Mouse (Mus musculus) left cerebral cortex, postnatal 25 days (tissue): Measurements from ENCODE around the gene Nrbp1. TPM values are rescaled to one million over a fixed set of nuclear protein-coding genes. Genes with fewer than 3 reads are reported as not detected.
"Not testable (repeated sequence)": the region's sequence is repeated elsewhere in the genome, so short reads cannot be mapped to it uniquely, and the experiment has no call there.

ENCODE experiments used
- DNase-seq, 2 experiments: peaks; one replicate each; pipeline ENCODE4 v3.0.0; 2022; ENCODE audit warnings: low spot score in 2 of 2, mixed read lengths in 1 of 2
- intact Hi-C: fragments of 180-260 bp; cut with DNase I; formaldehyde crosslinking; loops from one replicate; pipeline ENCODE4 v1.15.1; 2025
- total RNA-seq, 2 experiments: library from RNA; stranded (reverse); gene quantifications; 2 replicates each; pipeline ENCODE4 v1.2.3; 2021

The Nrbp1 gene
- total RNA-seq, 2 experiments from 2014 or later, result 81.8 to 83.1 TPM

GRCm38 (mm10) chr5:31201742-31202590 lies 38.7 kb upstream of the Nrbp1 start, which contains the start of gene Zfp513:
TSS of gene Zfp513 (minus strand) at chr5:31202303.
- intact Hi-C loops, result loop anchor here (1.0 kb wide), 1 partner anchor 9 kb away; the partner anchor contains the start of genes Eif2b4 and Snx17
- DNase-seq, result peak; percentile 97 to 100

DNA sequence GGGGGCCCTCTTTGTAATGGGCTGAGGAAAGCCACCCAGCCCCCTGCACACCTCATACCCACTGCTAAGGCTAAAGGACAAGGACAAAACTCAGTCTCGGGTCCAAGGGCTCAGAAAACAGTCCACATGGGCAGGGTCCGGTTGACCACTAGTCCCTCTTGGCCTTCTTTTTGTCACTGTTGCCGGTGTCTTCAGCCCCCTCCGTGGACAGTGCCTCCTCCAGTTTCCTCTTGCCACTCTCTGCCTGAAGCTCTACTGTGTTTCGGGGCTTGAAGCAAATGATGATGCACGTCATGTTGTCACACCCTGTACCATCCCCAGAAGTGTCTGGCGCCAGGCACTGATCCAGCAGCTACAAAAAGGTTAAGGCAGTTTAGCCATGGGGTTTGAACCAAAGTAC lies 37.7 kb upstream of the Nrbp1 start:
- intact Hi-C loops, result no loop called here
- DNase-seq, result no peak

DNA sequence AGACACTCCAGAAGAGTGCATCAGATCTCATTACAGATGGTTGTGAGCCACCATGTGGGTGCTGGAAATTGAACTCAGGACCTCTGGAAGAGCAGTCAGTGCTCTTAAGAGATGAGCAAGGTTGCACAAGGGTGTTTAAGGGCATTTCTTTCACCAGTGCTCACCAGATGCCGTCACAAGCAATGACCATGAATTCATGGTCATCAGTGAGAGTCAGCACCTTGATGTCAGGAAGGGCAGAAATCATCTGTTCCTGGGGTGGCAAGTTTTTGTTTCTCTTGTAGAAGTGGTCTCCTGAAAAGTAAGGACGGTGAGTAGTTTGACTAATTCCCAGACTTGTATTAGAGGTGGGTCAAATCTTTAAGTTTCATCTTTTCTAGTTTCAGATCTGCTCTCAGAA lies 36.8 kb upstream of the Nrbp1 start:
- intact Hi-C loops, result no loop called here
- no peak for DNase-seq

- intact Hi-C loops, result no loop called here
Measured at GRCm38 (mm10) chr5:31204421-31204820, 36.2 kb upstream of the Nrbp1 start.

DNA sequence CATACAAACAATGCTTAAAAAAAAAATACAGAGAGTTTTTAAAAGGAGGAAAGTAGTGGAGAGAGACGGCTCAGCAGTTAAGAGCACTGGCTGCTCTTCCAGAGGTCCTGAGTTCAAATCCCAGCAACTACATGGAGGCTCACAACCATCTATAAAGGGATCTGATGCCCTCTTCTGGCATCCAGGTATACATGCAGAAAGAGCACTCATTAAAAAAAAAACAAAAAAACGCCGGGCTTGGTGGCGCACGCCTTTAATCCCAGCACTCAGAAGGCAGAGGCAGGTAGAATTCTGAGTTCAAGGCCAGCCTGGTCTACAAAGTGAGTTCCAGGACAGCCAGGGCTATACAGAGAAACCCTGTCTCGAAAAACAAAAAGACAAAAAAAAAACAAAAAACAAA lies 24.1 kb upstream of the Nrbp1 start:
- intact Hi-C loops, DNase-seq: not testable (repeated sequence)

More at GRCm38 (mm10) chr5:31204421-31204820, 36.2 kb upstream of the Nrbp1 start:
- DNase-seq, result no peak

DNA sequence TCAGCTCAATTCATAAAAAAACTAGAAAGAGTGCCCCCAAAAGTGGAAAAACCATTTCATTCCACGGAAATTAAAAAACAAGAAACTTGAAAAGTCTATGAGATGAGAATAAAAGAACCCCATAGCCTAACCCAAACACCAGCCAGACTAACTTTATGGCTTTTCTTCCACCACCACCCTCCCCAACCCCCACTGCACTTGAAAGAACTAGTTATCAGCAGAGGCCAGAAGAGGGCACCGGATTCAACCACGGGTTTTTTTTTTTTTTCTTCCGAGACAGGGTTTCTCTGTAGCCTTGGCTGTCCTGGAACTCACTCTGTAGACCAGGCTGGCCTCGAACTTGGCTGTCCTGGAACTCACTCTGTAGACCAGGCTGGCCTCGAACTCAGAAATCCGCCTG lies 22.4 kb upstream of the Nrbp1 start:
- DNase-seq, result no peak
- intact Hi-C loops, result no loop called here

- DNase-seq, result no peak
- intact Hi-C loops, result no loop called here
Measured at GRCm38 (mm10) chr5:31219070-31219469, 21.6 kb upstream of the Nrbp1 start.

DNA sequence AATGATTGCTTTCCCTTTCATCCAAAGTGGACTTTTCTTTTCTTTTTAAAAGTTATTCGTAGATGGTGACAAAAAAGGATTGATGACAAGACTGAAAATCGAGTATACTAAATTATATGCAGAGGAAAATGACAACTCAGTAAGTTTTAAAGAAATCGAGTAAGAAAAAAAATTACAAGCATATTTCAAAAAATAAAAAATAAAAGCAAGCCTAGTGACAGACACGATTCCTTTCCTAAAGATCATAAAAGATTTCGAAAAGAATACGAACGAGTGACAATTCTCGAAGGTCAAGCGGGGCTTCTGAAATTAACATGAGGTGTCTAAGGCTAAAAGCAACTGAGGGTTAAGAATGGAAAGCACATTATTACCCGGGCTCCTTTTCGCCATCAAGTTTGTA lies 21.2 kb upstream of the Nrbp1 start:
- DNase-seq, result no peak
- intact Hi-C loops, result no loop called here

GRCm38 (mm10) chr5:31219911-31220447 lies 20.7 kb upstream of the Nrbp1 start:
- DNase-seq, result peak; percentile 55 to 57
- intact Hi-C loops, result loop anchor here (2.0 to 5.0 kb wide), 3 partner anchors 71 to 232 kb away; partner anchors contain the start of genes Ift172 and Zfp512

- peak; percentile 96 for DNase-seq
- intact Hi-C loops, result loop anchor here (1.0 to 5.0 kb wide), 4 partner anchors 20 to 232 kb away; partner anchors contain the start of genes Ift172, Nrbp1 and Zfp512
Measured at GRCm38 (mm10) chr5:31220448-31221303, 20.0 kb upstream of the Nrbp1 start, which contains the start of gene Ppm1g. TSS of gene Ppm1g (minus strand) at chr5:31220687.

DNA sequence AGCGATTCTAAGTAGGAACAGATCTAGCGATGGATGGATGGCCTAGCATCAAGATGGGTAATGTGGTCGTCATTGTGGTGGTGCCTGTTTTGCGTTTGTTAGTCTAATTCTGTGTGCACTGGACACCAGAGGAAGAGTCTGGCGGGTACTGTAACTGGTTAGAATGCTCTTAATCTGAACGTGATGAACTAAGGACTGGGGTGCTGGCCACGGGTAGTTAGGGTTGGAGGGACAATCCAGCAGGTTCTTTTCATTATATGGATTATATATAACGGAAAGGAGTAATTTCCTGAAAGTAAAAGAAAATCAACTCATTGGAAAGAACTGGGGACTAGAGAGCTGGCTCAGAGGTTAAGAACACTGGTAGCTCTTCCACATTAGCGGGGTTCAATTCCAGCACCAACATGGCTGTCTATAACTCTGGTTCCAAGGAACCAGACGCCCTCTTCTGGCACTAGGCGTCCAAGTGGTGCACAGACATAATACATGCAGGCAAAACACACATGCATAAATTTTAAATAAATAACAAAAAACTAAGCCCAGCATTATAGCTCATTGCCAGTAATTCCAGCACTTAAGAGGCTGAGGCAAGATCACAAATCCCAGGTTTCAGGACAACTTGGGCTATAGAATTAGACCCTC lies 19.2 kb upstream of the Nrbp1 start:
- intact Hi-C loops, result loop anchor here (1.0 to 5.0 kb wide), 4 partner anchors 19 to 231 kb away; partner anchors contain the start of genes Ift172, Nrbp1 and Zfp512

GRCm38 (mm10) chr5:31222696-31223095 lies 18.0 kb upstream of the Nrbp1 start:
- DNase-seq, result no peak
- intact Hi-C loops, result loop anchor here (5.0 kb wide), 1 partner anchor 230 kb away; the partner anchor contains the start of gene Zfp512

More for the DNA sequence above, 19.2 kb upstream of the Nrbp1 start:
- DNase-seq, result peak; percentile 23 to 47

DNA sequence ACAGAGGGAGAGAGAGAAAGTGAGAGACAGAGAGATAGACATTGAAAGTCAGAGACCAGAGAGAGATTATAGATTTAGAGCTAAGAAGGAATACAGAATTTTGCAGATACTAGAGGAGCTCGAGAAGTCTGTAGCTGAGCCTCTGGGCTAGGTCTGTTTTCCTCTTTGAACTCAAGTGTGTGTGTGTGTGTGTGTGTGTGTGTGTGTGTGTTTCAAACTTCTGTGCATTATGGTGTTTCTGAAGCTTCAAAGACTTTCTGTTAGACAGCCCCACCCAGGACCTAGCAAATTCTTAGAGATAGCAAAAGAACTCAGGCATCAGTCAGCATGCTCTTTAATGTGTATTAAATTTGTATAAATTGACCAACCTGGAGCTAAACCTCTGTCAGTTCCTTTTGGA lies 14.0 kb upstream of the Nrbp1 start:
- DNase-seq, result no peak
- intact Hi-C loops, result no loop called here

GRCm38 (mm10) chr5:31241522-31242034 lies 914 bp downstream of the Nrbp1 start:
- no peak for DNase-seq
- intact Hi-C loops, result no loop called here

DNA sequence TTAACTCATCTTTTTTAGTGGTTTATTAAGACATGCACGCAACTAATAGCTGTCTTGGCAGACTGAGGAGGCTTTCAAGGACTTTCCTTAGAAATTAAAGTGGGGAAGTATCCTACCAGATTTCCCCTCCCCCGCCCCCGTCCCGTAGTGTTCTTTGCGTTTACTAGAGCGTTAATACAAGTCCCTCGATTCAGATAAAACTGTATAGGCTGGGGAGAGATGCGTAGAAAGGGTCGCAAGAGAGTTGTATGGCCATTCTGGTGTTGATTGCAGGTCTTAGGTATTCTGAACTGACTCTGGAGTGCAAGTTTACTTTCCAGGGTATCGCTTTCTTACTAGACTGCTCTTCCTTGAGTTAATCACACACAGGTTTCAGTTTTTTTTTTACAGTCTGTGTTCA lies 1.5 kb downstream of the Nrbp1 start:
- no peak for DNase-seq
- intact Hi-C loops, result no loop called here

DNA sequence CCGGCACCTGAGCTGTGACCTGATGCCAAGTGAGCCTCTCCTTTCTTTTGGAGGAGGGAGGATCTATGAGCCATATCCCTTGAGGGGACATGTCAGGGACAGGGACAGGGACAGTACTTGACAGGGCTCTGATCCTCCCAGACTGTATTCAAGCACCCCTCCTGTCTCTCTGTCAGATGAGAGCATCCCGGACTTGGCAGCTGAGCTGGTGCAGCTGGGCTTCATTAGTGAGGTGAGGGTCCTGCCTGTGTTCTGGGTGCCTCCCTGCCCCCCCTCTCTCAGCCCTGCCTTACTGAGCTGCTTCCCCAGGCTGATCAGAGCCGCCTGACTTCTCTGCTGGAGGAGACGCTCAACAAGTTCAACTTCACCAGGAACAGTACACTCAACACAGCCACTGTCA lies 10.1 kb downstream of the Nrbp1 start:
- intact Hi-C loops, result no loop called here

GRCm38 (mm10) chr5:31251541-31252101 lies 11.0 kb downstream of the Nrbp1 start, which contains the start of gene Krtcap3:
TSS of gene Krtcap3 (plus strand) at chr5:31251691.
- no peak for DNase-seq
- intact Hi-C loops, result no loop called here

More for the DNA sequence above, 10.1 kb downstream of the Nrbp1 start:
- no peak for DNase-seq

DNA sequence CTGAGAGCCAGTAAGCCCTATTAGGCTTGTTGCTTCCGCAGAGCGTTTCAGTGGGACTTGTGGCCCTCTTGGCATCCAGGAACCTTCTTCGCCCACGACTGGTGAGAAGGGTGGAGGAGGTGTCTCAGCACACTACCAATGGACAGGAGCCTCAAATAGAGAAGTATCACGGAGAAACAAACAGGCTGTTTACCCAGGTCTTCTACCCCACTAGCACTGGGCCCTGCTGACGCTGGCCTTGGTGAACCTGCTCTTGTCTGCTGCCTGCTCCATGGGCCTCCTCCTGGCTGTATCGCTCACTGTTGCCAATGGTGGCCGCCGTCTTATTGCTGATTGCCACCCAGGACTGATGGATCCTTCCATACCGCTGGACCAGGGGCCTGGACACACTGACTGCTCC lies 11.5 kb downstream of the Nrbp1 start:
- intact Hi-C loops, result no loop called here
- no peak for DNase-seq
